In the genomic region with DNA sequence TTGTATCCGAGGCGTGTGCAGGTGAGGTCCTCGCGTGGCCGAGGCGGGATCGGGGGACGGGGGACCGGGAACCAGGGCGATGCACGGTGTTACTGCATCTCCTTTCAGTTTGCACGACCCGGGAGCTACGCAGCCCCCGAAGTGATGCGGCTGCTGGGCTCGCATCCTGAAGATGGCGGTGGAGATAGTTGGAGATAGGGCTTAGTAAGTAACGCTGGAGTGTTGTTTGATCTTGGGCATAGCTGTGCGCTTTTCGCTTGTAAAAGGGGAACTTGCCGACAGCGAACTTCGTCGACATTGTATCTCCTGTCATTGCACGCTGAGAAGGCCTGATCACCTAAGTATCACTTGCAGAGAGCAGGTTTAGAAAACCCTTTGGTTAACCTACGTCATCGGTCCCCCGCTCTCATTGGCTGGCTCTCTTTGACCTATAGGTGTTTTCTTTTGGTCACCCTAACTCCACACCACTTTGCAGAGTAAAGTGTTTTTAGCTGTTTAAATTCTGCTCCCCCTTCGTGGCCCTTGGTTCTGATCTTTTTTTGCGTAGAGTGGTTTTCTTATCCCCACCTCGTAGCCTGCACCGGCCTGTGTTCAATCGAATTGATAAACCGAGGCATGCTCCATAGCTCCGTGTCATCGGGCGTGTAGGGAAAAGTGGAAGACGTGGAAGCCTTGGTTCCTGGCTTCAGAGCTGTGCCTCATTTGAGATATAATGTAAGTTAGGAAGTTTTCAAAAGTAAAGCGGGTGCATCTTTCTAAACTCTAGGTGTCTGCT, we compare ENCODE assay signal across 8 mouse cellular contexts. TPM values are rescaled to one million over a fixed set of nuclear protein-coding genes. Genes with fewer than 3 reads are reported as not detected.
DNase-seq lines count a peak whose midpoint lies in the region; ATAC-seq and TF ChIP-seq lines count a peak whose summit lies in the region.

No protein-coding gene starts in this region.

- H3K4me3 ChIP-seq in kidney, embryonic 16.5 days (ENCODE audit: low read length): peak overlapping the region; percentile 92
- peak overlapping the region; percentile 90 for H3K4me3 ChIP-seq in ES-Bruce4 (ENCODE audit: low read depth, low read length)
- peak overlapping the region; percentile 52 to 98 for H3K4me3 ChIP-seq in heart, embryonic 14.5 days (ENCODE audit: control insufficient read depth in 1 of 2, insufficient read depth in 1 of 2, low read depth in 1 of 2, low read length in 2 of 2)
- peak overlapping the region; percentile 85 for H3K4me3 ChIP-seq in myocyte

- peaks cover 18% of the 10 kb centered on the region for H3K4me1 ChIP-seq in kidney, embryonic 16.5 days (ENCODE audit: insufficient read depth, low read length)
- no peaks in the 10 kb centered on the region for H3K4me1 ChIP-seq in ES-Bruce4 (ENCODE audit: control insufficient read depth, insufficient read depth, low read length)
- peaks cover 7 to 19% of the 10 kb centered on the region in 2 experiments for H3K4me1 ChIP-seq in heart, embryonic 14.5 days (ENCODE audit: control insufficient read depth in 2 of 2, insufficient read depth in 2 of 2, low read length in 2 of 2)

- no peak for DNase-seq in kidney, adult 18-20 months
- peak; percentile 56 for DNase-seq in c-Kit-negative CD71-positive TER-119-positive erythroid progenitor cells, embryonic 14.5 days (ENCODE audit: low read depth, low spot score)
- DNase-seq in liver: peak; percentile 74
- DNase-seq in urinary bladder, postnatal 36 days (ENCODE audit: low spot score in 2 of 2): no peak

- no peaks in the 10 kb centered on the region for H3K36me3 ChIP-seq in kidney, embryonic 16.5 days (ENCODE audit: insufficient read depth, low read length)
- H3K36me3 ChIP-seq in ES-Bruce4 (ENCODE audit: control insufficient read depth, insufficient read depth, low read length, poor library complexity, severe bottlenecking) (peaks cover 11% of the 10 kb centered on the region), myocyte (ENCODE audit: control insufficient read depth, insufficient read depth) (no peaks in the 10 kb centered on the region)
- H3K36me3 ChIP-seq in heart, embryonic 14.5 days (ENCODE audit: control insufficient read depth, insufficient read depth, low read length): no peaks in the 10 kb centered on the region

- H3ac ChIP-seq in myocyte (ENCODE audit: control insufficient read depth, insufficient read length): peak overlapping the region; percentile 99

- TF ChIP-seq POLR2A in ES-Bruce4 (IDR thresholded peaks at IDR 0.05; ENCODE audit: insufficient read depth, low read length): peak; percentile 75
- no peak for TF ChIP-seq POLR2A in myocyte (IDR thresholded peaks at IDR 0.05; ENCODE audit: insufficient read length, low read depth)

- H3K9me3 ChIP-seq in kidney, embryonic 16.5 days (ENCODE audit: low read length): no peaks in the 10 kb centered on the region
- H3K9me3 ChIP-seq in ES-Bruce4 (replicated peaks; ENCODE audit: control insufficient read depth, insufficient read depth, low read length, poor library complexity, severe bottlenecking): no peaks in the 10 kb centered on the region
- no peaks in the 10 kb centered on the region for H3K9me3 ChIP-seq in heart, embryonic 14.5 days (ENCODE audit: control insufficient read depth, low read length)

- no peak for TF ChIP-seq CTCF in ES-Bruce4 (IDR thresholded peaks at IDR 0.05; ENCODE audit: low read depth, low read length)

- no peak for TF ChIP-seq EP300 in ES-Bruce4 (IDR thresholded peaks at IDR 0.05; ENCODE audit: insufficient read depth, low read depth, low read length)

- ATAC-seq in kidney, embryonic 16.5 days (ENCODE audit: low FRiP score, low TSS enrichment): no peak
- no peak for ATAC-seq in heart, embryonic 14.5 days (ENCODE audit: insufficient number of reproducible peaks, insufficient read depth, low FRiP score, low read depth)

- H3K27ac ChIP-seq in kidney, embryonic 16.5 days (ENCODE audit: low read length): peak overlapping the region; percentile 99
- H3K27ac ChIP-seq in ES-Bruce4 (ENCODE audit: insufficient read depth, low read length): peak overlapping the region; percentile 81
- peak overlapping the region; percentile 5 to 98 for H3K27ac ChIP-seq in heart, embryonic 14.5 days (replicated peaks in 1 of 2; ENCODE audit: control insufficient read depth in 1 of 2, insufficient read depth in 1 of 2, low read depth in 2 of 2, low read length in 2 of 2)

- H3K9ac ChIP-seq in kidney, embryonic 16.5 days (replicated peaks; ENCODE audit: low read length): peak overlapping the region; percentile 89
- H3K9ac ChIP-seq in ES-Bruce4 (ENCODE audit: low read depth, poor library complexity, severe bottlenecking): peak overlapping the region; percentile 76
- peak overlapping the region; percentile 91 for H3K9ac ChIP-seq in heart, embryonic 14.5 days (ENCODE audit: low read length)

- peaks cover 48% of the 10 kb centered on the region for H3K79me2 ChIP-seq in myocyte (ENCODE audit: control insufficient read depth, insufficient read depth)

- H3K4me2 ChIP-seq in kidney, embryonic 16.5 days (replicated peaks; ENCODE audit: low read depth, low read length): peak overlapping the region; percentile 80
- peak overlapping the region; percentile 92 for H3K4me2 ChIP-seq in heart, embryonic 14.5 days (ENCODE audit: low read length)
- H3K4me2 ChIP-seq in myocyte (ENCODE audit: low read depth): peak overlapping the region; percentile 100

- WGBS in kidney, embryonic 16.5 days: 3% methylated on average over 40 of the region's 40 CpGs
- 3% methylated on average over 40 of the region's 40 CpGs for WGBS in heart, embryonic 14.5 days

- no peaks in the 10 kb centered on the region for H3K27me3 ChIP-seq in kidney, embryonic 16.5 days (ENCODE audit: insufficient read depth, low read length)
- no peaks in the 10 kb centered on the region for H3K27me3 ChIP-seq in ES-Bruce4 (ENCODE audit: control insufficient read depth, insufficient read depth, low read length, poor library complexity, severe bottlenecking)
- H3K27me3 ChIP-seq in heart, embryonic 14.5 days (ENCODE audit: control insufficient read depth, insufficient read depth, low read length): no peaks in the 10 kb centered on the region
- H3K27me3 ChIP-seq in myocyte (ENCODE audit: control insufficient read depth, insufficient read depth, insufficient read length): no peaks in the 10 kb centered on the region

TF ChIP-seq in myocyte, 11 proteins besides CTCF, POLR2A, EP300 and RAD21:
- TF ChIP-seq MYOG (IDR thresholded peaks at IDR 0.05; ENCODE audit: control insufficient read depth in 1 of 3, insufficient read depth in 1 of 3, insufficient read length in 2 of 3, low read depth in 2 of 3) (no peak), TCF12 (IDR thresholded peaks at IDR 0.05; ENCODE audit: insufficient read depth, poor library complexity, severe bottlenecking) (no peak), CEBPB (IDR thresholded peaks at IDR 0.05; ENCODE audit: insufficient read depth, poor library complexity, severe bottlenecking) (no peak), REST (IDR thresholded peaks at IDR 0.05; ENCODE audit: insufficient read depth, insufficient read length) (no peak), POLR2AphosphoS2 (IDR thresholded peaks at IDR 0.05; ENCODE audit: insufficient read length, low read depth) (no peak), MAX (IDR thresholded peaks at IDR 0.05; ENCODE audit: low read depth) (no peak), TCF3 (IDR thresholded peaks at IDR 0.05; ENCODE audit: insufficient read length, low read depth) (no peak)
TF ChIP-seq in myocyte: peak in this region for 0.

RNA-seq across cellular contexts. Expression of a gene that starts 1.1 kb away (rescaled TPM):
- polyA plus RNA-seq in kidney, embryonic 16.5 days (2015; fragmentation: Nextera tagmentation; extraction: Ambion mirVana): 62.9 and 69.8 TPM in 2 replicates
- polyA plus RNA-seq in ES-Bruce4 (2011; ENCODE audit: insufficient read depth, insufficient read length, low read depth, missing spikeins) (401 and 412 TPM in 2 replicates), myocyte (2012; fragmentation: generic; extraction: Trizol) (14.2 TPM)
- 32.1 and 39.5 TPM in 2 replicates for polyA plus RNA-seq in heart, embryonic 14.5 days (2014; fragmentation: Nextera tagmentation; extraction: Ambion mirVana)

RNA-seq across cellular contexts. Expression of a gene that starts 20.3 kb away (rescaled TPM):
- polyA plus RNA-seq in kidney, embryonic 16.5 days (2015; fragmentation: Nextera tagmentation; extraction: Ambion mirVana): not detected in 2 replicates
- polyA plus RNA-seq in ES-Bruce4 (2011; ENCODE audit: insufficient read depth, insufficient read length, low read depth, missing spikeins) (not detected in 2 replicates), myocyte (2012; fragmentation: generic; extraction: Trizol) (not detected)
- polyA plus RNA-seq in heart, embryonic 14.5 days (2014; fragmentation: Nextera tagmentation; extraction: Ambion mirVana): not detected in 2 replicates

Comparison
In these comparisons a context has a peak if more than half of its experiments do, and no peak if none do; other contexts are left out.
1. DNase-seq: peak in c-Kit-negative CD71-positive TER-119-positive erythroid progenitor cells, embryonic 14.5 days (single experiment) and liver (single experiment); none in kidney, adult 18-20 months (single experiment) and urinary bladder, postnatal 36 days (0 of 2).
2. Peak in every context shown above with its lines, with median percentiles within 50 percentile points of each other: H3K27ac ChIP-seq, H3K4me2 ChIP-seq, H3K4me3 ChIP-seq and H3K9ac ChIP-seq.